Mouse (Mus musculus) central nervous system, embryonic 14 days (tissue): ENCODE data around the gene Btf3l4. TPM values are rescaled to one million over a fixed set of nuclear protein-coding genes. Genes with fewer than 3 reads are reported as not detected.

Source experiments
- polyA plus RNA-seq: library from polyadenylated mRNA; depleted of rRNA; stranded (reverse); fragments of >200 nt; gene quantifications from 2 replicates; pipeline ENCODE4 v1.2.3, GENCODE M21; 2012; rRNA removed

Btf3l4 gene
- polyA plus RNA-seq = 142 and 170 TPM in 2 replicates

GRCm38 (mm10) chr4:108832916-108833827 is at the start of gene Btf3l4:
Gene Btf3l4, minus strand, starts transcription at chr4:108833614.

GRCm38 (mm10) chr4:108878963-108879822 is 45.8 kb upstream of the Btf3l4 start, which contains the start of gene Rab3b:
Gene Rab3b, plus strand, starts transcription at chr4:108879063.

GRCm38 (mm10) chr4:108848505-108848848 is 15.1 kb upstream of the Btf3l4 start, which contains the start of gene A730015C16Rik:
Gene A730015C16Rik, minus strand, starts transcription at chr4:108848619.

GRCm38 (mm10) chr4:108847715-108848504 is 14.5 kb upstream of the Btf3l4 start, which contains the start of gene Kti12:
Gene Kti12, plus strand, starts transcription at chr4:108847785.

GRCm38 (mm10) chr4:108834115-108834970 is 929 bp upstream of the Btf3l4 start, which contains the start of gene Txndc12:
Gene Txndc12, plus strand, starts transcription at chr4:108834601.

GRCm38 (mm10) chr4:108780057-108780863 is 53.2 kb downstream of the Btf3l4 start, which contains the start of gene Zfyve9:
Gene Zfyve9, minus strand, starts transcription at chr4:108780798.

Other genes with a start within 250 kb of the Btf3l4 start
- 54.4 and 55.6 TPM in 2 replicates for gene Cc2d1b, start 213.7 kb downstream of the Btf3l4 start, polyA plus RNA-seq
- gene 3110021N24Rik, start 114.0 kb downstream of the Btf3l4 start, polyA plus RNA-seq = 0.22 and 0.29 TPM in 2 replicates
- gene Zfyve9, start 52.8 kb downstream of the Btf3l4 start, polyA plus RNA-seq = 12.3 and 12.9 TPM in 2 replicates
- 57.7 and 58.0 TPM in 2 replicates for gene Txndc12, start 987 bp upstream of the Btf3l4 start, polyA plus RNA-seq
- 30.7 and 31.5 TPM in 2 replicates for gene Kti12, start 14.2 kb upstream of the Btf3l4 start, polyA plus RNA-seq
- 0.09 and 0.15 TPM in 2 replicates for gene A730015C16Rik, start 15.0 kb upstream of the Btf3l4 start, polyA plus RNA-seq
- 46.1 and 52.8 TPM in 2 replicates for gene Rab3b, start 45.4 kb upstream of the Btf3l4 start, polyA plus RNA-seq
- gene Nrd1, start 167.0 kb upstream of the Btf3l4 start, polyA plus RNA-seq = 136 and 144 TPM in 2 replicates